Mouse (Mus musculus): ENCODE results near the gene Csnk2a2.

GRCm38 (mm10) chr8:95440168-95440709 is 49.6 kb downstream of the Csnk2a2 start:
- TF ChIP-seq CTCF (IDR thresholded peaks at IDR 0.05) (no peak), EP300 (IDR thresholded peaks at IDR 0.05) (no peak)

Measured in lung, postnatal 0 days (tissue).